Mouse (Mus musculus) hindbrain, embryonic 11.5 days (tissue): ENCODE measurements around the gene Zfp949. TPM values are rescaled to one million over a fixed set of nuclear protein-coding genes. Genes with fewer than 3 reads are reported as not detected.
A peak's percentile ranks its signal among the peaks of the same experiment; 100 is the strongest.

Experiments
- ATAC-seq: fragments of 200-750 bp; cut with Nextera tagmentation; 2 replicates; pipeline ENCODE4 v1.8.0; 2017; ENCODE audit warnings: mild to moderate bottlenecking, moderate TSS enrichment, moderate library complexity; ENCODE audit not compliant: low FRiP score
- DNase-seq: peaks from one replicate; pipeline ENCODE4 v3.0.0-alpha.2; 2015; ENCODE audit warnings: low spot score
- H3K27ac ChIP-seq: fragments of 300-500 bp; sonication (generic); 2 replicates; pipeline ENCODE4 v1.5.1; 2014; ENCODE audit warnings: mild to moderate bottlenecking, low read depth, low read length
- H3K27me3 ChIP-seq: fragments of 300-500 bp; sonication (generic); 2 replicates; pipeline ENCODE4 v1.6.1; 2014; ENCODE audit warnings: mild to moderate bottlenecking, low read length, moderate library complexity, mixed read lengths; ENCODE audit not compliant: control insufficient read depth, insufficient read depth
- H3K36me3 ChIP-seq: fragments of 300-500 bp; sonication (generic); 2 replicates; pipeline ENCODE4 v1.6.1; 2014; ENCODE audit warnings: mild to moderate bottlenecking, low read length, moderate library complexity, mixed read lengths; ENCODE audit not compliant: control insufficient read depth, insufficient read depth
- H3K4me1 ChIP-seq: fragments of 300-500 bp; sonication (generic); replicated peaks from 2 replicates; pipeline ENCODE4 v1.6.1; 2014; ENCODE audit warnings: low read length, mixed read lengths; ENCODE audit not compliant: control insufficient read depth, insufficient read depth
- H3K4me2 ChIP-seq: fragments of 300-500 bp; sonication (generic); replicated peaks from 2 replicates; pipeline ENCODE4 v1.6.1; 2014; ENCODE audit warnings: mild to moderate bottlenecking, low read depth, low read length
- H3K4me3 ChIP-seq: fragments of 300-500 bp; sonication (generic); 2 replicates; pipeline ENCODE4 v1.5.1; 2014; ENCODE audit warnings: low read depth, low read length
- H3K9ac ChIP-seq: fragments of 300-500 bp; sonication (generic); 2 replicates; pipeline ENCODE4 v1.6.1; 2014; ENCODE audit warnings: low read depth, low read length
- H3K9me3 ChIP-seq: fragments of 300-500 bp; sonication (generic); 2 replicates; pipeline ENCODE4 v1.6.1; 2016; ENCODE audit warnings: low read length; ENCODE audit not compliant: control insufficient read depth
- WGBS: fragments of 180-500 bp; shearing (Covaris S2); extraction: QIAGEN DNeasy Blood & Tissue Kit; methylation state at CpG from one replicate; pipeline ENCODE4 v1.1.7; 2014; 5-methylcytosine and 5-hydroxymethylcytosine counted together
- polyA plus RNA-seq: library from polyadenylated mRNA; unstranded; fragments of >200 nt; fragmentation: Nextera tagmentation; extraction: Ambion mirVana; gene quantifications from 2 replicates; pipeline ENCODE4 v1.2.1, GENCODE M21; 2014

The Zfp949 gene
- 9.1 and 10.1 TPM in 2 replicates for polyA plus RNA-seq

DNA sequence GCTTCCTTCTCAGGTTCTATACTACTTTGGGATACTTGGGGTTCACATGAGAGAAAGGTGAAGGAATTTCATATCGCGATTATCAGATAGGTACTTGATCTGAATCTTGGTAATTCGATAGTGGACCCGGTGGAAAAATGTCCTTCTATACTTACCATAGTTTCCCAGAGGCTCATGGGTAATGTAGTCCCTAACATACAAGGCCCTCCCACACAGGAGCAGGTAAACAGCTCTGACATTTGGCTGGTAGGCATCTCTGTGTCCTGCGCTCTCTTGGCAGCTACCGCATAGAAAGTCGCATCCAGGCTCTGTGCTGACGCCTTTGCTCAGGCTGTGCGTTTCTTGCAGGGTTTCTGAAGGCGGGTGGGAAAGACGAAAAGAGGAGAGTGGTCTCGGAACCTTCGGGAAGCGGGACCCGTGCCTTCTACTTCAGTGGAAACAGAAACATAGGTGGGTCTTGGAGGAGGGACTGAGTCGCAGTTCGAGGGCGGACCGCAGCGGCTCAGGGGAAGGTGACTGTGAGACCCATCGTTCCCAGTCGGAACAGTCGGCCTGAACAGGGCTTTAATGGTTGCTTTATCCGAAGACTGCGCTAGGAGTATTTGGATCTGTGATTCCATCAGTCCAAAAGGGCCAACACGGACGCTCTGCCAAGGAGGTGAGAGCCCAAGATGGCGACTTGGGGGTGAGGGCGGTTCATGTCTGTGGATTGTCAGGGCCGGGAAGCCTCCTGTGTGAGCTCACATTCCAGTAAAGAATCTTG, at the start of gene Zfp949:
TSS of gene Zfp949 (plus strand) at position 170 of the 763 bp plus-strand sequence.
- under 1% methylated on average over 30 of the region's 30 CpGs for WGBS
- peak within 1 kb of the TSS; percentile 42 for H3K4me2 ChIP-seq
- H3K9me3 ChIP-seq, result no peaks in the 10 kb centered on the region

DNA sequence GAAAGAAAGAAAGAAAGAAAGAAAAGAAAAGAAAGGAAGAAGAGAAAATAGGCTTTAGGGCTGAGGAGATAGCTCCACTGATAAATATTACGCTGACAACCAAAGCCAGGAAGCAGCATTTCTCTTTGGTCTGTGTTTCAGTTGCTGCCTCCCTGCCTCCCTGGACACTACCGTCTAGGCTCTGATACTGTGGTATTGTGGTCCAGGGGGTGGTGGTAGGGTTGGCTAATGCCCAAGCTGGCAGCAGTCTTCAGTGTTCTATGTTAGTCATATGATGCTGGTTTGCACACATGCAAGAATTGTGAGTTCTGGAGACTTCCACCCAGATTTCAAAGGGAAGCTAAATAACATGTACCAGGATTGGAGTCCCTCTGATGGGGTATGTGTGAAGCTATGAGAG, 47.7 kb upstream of the Zfp949 start:
- no peaks in the 10 kb centered on the region for H3K9me3 ChIP-seq
- 78% methylated on average over 2 of the region's 2 CpGs for WGBS
- H3K36me3 ChIP-seq, result no peaks in the 10 kb centered on the region
- ATAC-seq (no peak), DNase-seq (no peak)
- H3K4me2 ChIP-seq, result no peak overlapping the region
- no peak overlapping the region for H3K9ac ChIP-seq
- H3K4me1 ChIP-seq, result no peaks in the 10 kb centered on the region
- H3K27ac ChIP-seq, result no peak overlapping the region
- H3K4me3 ChIP-seq, result no peak overlapping the region
- H3K27me3 ChIP-seq, result no peaks in the 10 kb centered on the region

More for the DNA sequence above, at the start of gene Zfp949:
- no peaks in the 10 kb centered on the region for H3K36me3 ChIP-seq
- H3K27me3 ChIP-seq, result no peaks in the 10 kb centered on the region
- DNase-seq (peak; percentile 82), ATAC-seq (peak; percentile 93)
- peak within 1 kb of the TSS; percentile 52 for H3K4me3 ChIP-seq
- no peaks in the 10 kb centered on the region; the same call in 1 of the 2 replicates for H3K4me1 ChIP-seq
- peak within 1 kb of the TSS; percentile 65 for H3K9ac ChIP-seq
- H3K27ac ChIP-seq, result no peak within 1 kb of the TSS

DNA sequence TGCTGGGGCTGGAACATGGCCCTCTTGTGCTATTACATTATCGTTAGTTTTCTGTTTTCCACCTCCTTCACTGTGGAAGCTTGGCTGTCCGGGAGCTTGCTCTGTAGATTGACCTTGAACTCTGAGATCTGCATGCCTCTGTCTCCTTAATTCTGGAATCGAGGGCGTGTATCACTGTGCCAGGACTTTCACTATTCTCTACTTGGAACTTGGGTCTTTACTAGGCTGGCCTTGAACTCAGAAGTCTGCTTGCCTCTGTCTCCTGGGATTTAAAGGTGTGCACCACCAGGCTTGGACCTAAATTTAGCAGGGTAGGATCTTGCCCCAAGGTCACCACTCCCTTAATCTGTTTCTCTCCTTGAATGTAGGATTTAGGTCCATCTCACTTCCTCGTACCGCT, 46.0 kb upstream of the Zfp949 start:
- Histone ChIP-seq H3K4me1 (no peaks in the 10 kb centered on the region), H3K4me2 (no peak overlapping the region), H3K9me3 (no peaks in the 10 kb centered on the region), H3K4me3 (no peak overlapping the region), H3K27me3 (no peaks in the 10 kb centered on the region), H3K9ac (no peak overlapping the region), H3K36me3 (no peaks in the 10 kb centered on the region), H3K27ac (no peak overlapping the region)
- ATAC-seq (no peak), DNase-seq (no peak)
- 90% methylated on average over 6 of the region's 6 CpGs for WGBS

DNA sequence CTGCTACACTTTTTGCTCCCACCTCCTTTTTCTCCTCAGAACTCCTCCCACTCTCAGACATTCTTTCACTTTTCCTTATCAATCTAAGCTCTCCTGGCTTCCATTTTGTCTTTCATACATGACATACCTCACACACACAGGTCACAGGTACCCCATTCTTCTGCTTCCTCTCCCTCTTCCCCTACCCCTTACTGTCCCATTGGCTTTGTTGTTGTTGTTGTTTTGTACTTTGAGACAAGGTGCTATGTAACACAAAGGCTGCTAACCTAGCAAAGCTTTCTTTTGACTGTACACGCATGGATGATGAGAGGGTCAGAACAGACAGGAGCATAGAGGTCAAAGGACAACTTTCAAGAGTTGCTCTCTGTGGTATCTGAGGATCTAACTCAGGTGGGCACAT, 32.3 kb upstream of the Zfp949 start:
- WGBS, result 86% methylated on average over 1 of the region's 1 CpGs
- Histone ChIP-seq H3K27me3 (no peaks in the 10 kb centered on the region), H3K4me2 (no peak overlapping the region), H3K36me3 (no peaks in the 10 kb centered on the region), H3K4me3 (no peak overlapping the region), H3K9ac (no peak overlapping the region), H3K27ac (no peak overlapping the region), H3K9me3 (no peaks in the 10 kb centered on the region), H3K4me1 (no peaks in the 10 kb centered on the region)
- DNase-seq (no peak), ATAC-seq (no peak)

DNA sequence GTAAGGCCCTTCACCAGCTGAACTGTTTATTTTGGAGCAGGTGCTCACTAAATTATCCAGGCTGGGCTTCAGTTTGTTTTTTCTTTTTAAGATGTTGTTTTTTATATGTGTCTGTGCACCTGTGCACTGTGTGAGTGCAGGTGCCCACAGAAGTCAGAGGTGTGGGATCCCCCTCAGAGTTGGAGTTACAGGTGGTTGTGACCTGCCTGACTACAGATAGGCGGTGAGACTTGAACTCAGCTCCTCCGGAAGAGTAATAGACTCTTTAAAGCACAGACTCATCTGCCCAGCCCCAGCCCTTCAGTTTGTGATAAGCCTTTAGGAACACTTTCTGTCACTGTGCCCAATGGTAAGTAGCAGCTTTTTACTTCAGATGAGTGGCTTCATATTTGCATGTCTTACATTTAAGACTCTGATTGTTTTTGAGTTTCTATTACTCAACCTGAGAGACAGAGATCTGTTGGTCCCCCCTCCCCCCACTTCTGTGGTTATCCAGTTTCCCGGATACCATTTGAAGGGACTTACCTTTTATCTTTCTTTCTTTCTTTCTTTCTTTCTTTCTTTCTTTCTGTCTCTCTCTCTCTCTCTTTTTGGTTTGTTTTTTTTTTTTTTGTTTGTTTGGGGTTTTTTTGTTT, 31.3 kb upstream of the Zfp949 start:
- Histone ChIP-seq H3K9ac (no peak overlapping the region), H3K4me3 (no peak overlapping the region), H3K4me1 (no peaks in the 10 kb centered on the region), H3K27me3 (no peaks in the 10 kb centered on the region), H3K4me2 (no peak overlapping the region), H3K36me3 (no peaks in the 10 kb centered on the region), H3K9me3 (no peaks in the 10 kb centered on the region), H3K27ac (no peak overlapping the region)
- WGBS, result 88% methylated on average over 3 of the region's 3 CpGs
- DNase-seq, result no peak
- no peak for ATAC-seq

DNA sequence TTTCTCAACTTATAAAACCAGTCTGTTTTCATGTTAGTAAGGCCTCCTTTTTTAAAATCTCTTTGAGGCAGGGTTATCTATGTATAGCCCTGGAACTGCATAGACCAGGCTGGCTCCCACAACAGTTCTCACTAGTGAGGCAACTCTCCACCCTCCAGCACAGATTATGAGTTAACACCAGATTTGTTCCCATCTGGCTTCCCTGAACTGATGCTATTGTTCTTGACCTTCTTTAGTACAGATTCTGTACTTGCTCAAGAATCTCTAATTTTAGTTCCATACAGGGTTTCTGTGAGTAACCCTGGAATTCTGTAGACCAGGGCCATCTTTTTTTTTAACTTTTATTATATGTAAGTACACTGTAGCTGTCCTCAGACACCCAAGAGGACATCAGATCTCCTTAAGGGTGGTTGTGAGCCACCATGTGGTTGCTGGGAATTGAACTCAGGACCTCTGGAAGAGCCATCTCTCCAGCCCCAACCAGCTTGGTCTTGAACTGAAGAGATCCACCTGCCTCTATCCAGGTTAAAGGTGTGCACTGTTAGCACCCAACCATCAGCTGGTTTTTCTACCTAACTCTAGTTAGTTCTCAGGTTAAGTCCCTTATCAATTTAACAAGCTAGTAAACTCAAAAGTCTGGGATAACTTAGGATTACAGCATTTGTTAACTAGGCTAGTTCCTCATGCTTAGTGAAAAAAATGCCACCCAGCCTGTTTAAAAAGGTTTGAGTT, 28.3 kb upstream of the Zfp949 start:
- Histone ChIP-seq H3K36me3 (no peaks in the 10 kb centered on the region), H3K27ac (no peak overlapping the region), H3K4me1 (no peaks in the 10 kb centered on the region), H3K4me2 (no peak overlapping the region), H3K9me3 (no peaks in the 10 kb centered on the region), H3K9ac (no peak overlapping the region), H3K27me3 (no peaks in the 10 kb centered on the region), H3K4me3 (no peak overlapping the region)
- DNase-seq (peak; percentile 4), ATAC-seq (no peak)

DNA sequence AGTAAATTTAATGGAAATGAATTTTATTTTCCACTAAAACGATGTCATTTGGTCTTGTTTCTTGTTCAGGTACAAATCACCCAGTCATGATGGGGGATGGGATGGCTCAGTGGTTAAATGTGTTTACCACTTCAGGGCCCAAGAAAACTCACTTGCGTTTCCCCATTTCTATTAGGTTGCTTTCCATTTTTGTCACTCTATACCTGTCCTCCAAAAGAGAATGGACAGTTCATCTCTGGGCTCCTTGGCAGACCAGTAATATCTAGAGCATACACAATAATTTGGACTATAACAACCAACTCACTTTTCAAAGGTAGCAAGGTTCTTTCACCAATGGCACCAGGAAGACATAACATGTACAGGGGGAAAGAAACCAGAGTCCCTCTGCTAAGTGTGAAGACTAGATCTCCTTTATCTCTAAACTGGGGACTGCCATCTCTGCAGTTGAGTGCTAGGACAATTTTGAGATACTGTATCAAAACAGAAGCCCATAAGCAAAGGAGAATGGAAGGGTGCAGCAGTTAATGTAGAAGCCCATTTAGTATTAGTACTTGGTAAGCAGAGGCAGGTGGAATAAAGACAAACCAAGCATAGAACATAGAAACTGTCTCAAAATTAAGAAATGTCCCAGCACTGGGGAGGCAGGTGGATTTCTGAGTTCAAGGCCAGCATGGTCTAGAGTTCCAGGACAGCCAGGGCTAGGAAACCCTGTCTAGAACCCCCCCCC, 27.5 kb upstream of the Zfp949 start:
- ATAC-seq (no peak), DNase-seq (peak; percentile 12)
- Histone ChIP-seq H3K27ac (peak overlapping the region; percentile 36; the same call in 1 of the 2 replicates), H3K4me2 (peak overlapping the region; percentile 56), H3K4me1 (no peaks in the 10 kb centered on the region), H3K4me3 (peak overlapping the region; percentile 76), H3K27me3 (no peaks in the 10 kb centered on the region), H3K36me3 (no peaks in the 10 kb centered on the region), H3K9me3 (no peaks in the 10 kb centered on the region), H3K9ac (no peak overlapping the region)
- WGBS, result 28% methylated on average over 2 of the region's 2 CpGs

DNA sequence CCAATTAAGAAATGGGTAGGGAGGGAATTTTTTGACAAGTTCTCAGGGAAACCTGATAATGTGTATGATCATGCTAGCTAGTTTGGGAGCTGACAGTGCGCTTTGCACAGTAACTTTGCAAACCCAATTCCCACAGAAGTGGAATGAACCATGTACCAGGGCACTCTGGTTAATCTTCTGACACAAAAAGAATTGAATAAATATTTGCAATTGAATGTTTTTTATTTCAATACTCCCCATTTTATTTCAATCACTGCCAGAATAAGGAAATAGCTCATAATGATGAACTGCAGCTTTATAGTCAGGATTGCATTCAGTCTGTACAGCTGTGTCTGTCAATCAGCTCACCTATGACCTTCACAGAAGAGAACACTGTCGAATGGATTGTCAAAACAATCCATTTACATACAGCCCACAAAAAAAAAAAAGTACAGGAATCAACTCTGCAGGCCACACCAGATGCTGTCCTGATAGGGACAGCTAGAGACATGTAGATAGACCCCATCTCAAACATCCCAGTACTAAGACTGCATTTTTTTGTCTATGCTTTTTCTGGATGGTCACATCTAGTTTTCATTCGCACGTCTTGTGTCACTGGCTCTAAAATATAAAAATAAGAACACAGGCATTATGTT, 26.9 kb upstream of the Zfp949 start:
- H3K27ac ChIP-seq, result peak overlapping the region; percentile 36; the same call in 1 of the 2 replicates
- 25% methylated on average over 4 of the region's 4 CpGs for WGBS

More for the DNA sequence above, 26.9 kb upstream of the Zfp949 start:
- no peaks in the 10 kb centered on the region for H3K9me3 ChIP-seq
- 0 out of 2 replicates have a peak overlapping the region, but pooled peaks have one; percentile 23 for H3K9ac ChIP-seq
- H3K27me3 ChIP-seq, result no peaks in the 10 kb centered on the region
- H3K4me2 ChIP-seq, result peak overlapping the region; percentile 56
- no peaks in the 10 kb centered on the region for H3K4me1 ChIP-seq
- H3K4me3 ChIP-seq, result peak overlapping the region; percentile 76
- DNase-seq (peak; percentile 10), ATAC-seq (no peak)
- H3K36me3 ChIP-seq, result no peaks in the 10 kb centered on the region
